Mouse (Mus musculus): ENCODE results near the gene Rab4a. TPM values are rescaled to one million over a fixed set of nuclear protein-coding genes. Genes with fewer than 3 reads are reported as not detected.
A peak's percentile ranks its signal among the peaks of the same experiment; 100 is the strongest.

Gene Rab4a
- polyA plus RNA-seq, 1 experiment from 2014 or later: 64.0 TPM

DNA sequence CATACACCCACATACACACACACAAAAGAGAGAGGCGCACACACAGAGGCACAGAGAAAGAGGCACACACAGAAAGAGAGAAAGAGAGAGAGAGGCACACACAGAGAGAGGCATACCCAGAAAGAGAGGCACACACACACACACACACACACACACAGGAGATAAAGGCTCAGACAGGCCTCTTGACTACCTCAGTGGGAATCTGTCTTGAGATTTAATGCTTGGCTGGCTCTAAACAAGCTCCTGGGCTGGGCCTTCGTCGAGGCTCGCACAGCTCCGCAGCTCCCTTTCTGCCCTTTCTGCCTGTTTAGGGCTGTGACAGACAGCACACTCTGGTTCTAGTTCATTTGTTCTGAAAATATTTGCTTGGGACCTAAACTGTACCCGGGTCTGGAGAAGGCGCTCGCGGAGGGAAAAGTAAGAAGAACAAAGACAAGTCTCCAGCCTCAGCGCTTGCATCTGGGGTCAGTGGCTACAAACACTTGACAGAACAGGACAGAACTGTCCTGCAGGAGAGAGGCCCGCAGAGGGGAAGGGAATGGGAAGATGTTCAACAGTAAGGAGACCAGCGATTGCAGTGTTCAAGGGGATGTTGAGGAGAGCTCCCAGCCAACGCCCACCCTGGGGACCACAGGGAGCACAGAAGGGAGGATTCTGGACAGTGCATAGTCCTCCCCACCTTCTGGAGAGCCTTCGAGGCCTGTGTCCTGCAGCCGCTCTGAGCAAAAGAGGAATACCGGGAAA is 14.5 kb upstream of the Rab4a start:
- Histone ChIP-seq H3K4me1 (replicated peaks) (peaks cover 7% of the 10 kb centered on the region; the same call in 1 of the 2 replicates), H3K9ac (replicated peaks) (0 out of 2 replicates have a peak overlapping the region, but pooled peaks have one; percentile 1), H3K9me3 (no peaks in the 10 kb centered on the region), H3K27ac (peak overlapping the region; percentile 54), H3K4me2 (replicated peaks) (no peak overlapping the region), H3K27me3 (no peaks in the 10 kb centered on the region), H3K4me3 (replicated peaks) (no peak overlapping the region), H3K36me3 (no peaks in the 10 kb centered on the region)
- peak; percentile 63 for ATAC-seq
- WGBS: 23% methylated on average over 16 of the region's 16 CpGs

DNA sequence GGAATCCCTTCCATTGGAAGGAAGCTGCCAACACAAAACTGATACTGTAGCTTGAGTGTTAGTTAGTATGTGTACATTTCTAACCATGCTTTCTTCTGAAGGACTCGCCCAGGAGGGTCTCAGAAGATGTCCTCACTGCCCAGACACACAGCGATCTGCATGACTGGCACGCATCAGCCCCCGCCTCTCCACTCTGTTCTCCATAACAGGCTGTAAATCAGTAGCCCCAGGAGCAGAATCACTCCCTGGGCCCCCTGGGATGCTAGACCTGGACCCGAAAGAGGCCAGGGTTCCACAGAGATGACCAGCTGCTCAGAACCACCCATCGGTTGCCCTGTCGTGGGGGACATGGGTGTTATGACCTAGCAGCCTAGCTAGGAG is 13.9 kb upstream of the Rab4a start:
- WGBS: 61% methylated on average over 7 of the region's 7 CpGs
- no peak overlapping the region for H3K9ac ChIP-seq (replicated peaks)
- peak overlapping the region; percentile 54 for H3K27ac ChIP-seq
- H3K9me3 ChIP-seq: no peaks in the 10 kb centered on the region
- no peaks in the 10 kb centered on the region for H3K36me3 ChIP-seq
- ATAC-seq: no peak
- peaks cover 7% of the 10 kb centered on the region; the same call in 1 of the 2 replicates for H3K4me1 ChIP-seq (replicated peaks)
- no peak overlapping the region for H3K4me2 ChIP-seq (replicated peaks)
- H3K27me3 ChIP-seq: no peaks in the 10 kb centered on the region
- no peak overlapping the region for H3K4me3 ChIP-seq (replicated peaks)

DNA sequence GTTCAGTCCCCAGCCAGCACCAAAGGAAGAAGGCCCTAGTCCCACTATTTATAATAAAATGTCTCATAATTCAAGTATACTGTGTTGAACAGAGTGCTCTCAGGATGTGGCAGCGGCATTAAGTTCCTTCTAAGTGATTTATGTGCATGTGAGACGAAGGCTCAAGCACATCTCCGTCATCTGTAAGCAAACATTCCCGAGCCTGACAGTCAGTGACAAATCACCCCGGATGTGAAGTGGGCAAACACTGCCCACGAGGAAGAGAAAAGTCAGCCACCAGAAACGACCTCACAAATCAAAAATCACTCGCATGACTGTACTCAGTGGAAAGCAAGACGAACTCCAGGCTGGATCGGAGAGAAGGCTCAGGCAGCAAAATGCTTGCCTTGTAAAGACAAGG is 11.9 kb upstream of the Rab4a start:
- Histone ChIP-seq H3K4me3 (replicated peaks) (no peak overlapping the region), H3K36me3 (no peaks in the 10 kb centered on the region), H3K9me3 (no peaks in the 10 kb centered on the region), H3K4me2 (replicated peaks) (no peak overlapping the region), H3K9ac (replicated peaks) (no peak overlapping the region), H3K27me3 (no peaks in the 10 kb centered on the region), H3K4me1 (replicated peaks) (peaks cover 7% of the 10 kb centered on the region; the same call in 1 of the 2 replicates), H3K27ac (no peak overlapping the region)
- ATAC-seq: no peak
- 78% methylated on average over 10 of the region's 10 CpGs for WGBS

GRCm38 (mm10) chr8:123794766-123795165 is 11.0 kb upstream of the Rab4a start:
- ATAC-seq: no peak
- no peak overlapping the region for H3K9ac ChIP-seq (replicated peaks)
- 84% methylated on average over 4 of the region's 4 CpGs for WGBS
- H3K4me3 ChIP-seq (replicated peaks): no peak overlapping the region
- no peak overlapping the region for H3K27ac ChIP-seq
- H3K4me1 ChIP-seq (replicated peaks): peaks cover 7% of the 10 kb centered on the region; the same call in 1 of the 2 replicates
- no peaks in the 10 kb centered on the region for H3K27me3 ChIP-seq
- no peaks in the 10 kb centered on the region for H3K36me3 ChIP-seq
- no peak overlapping the region for H3K4me2 ChIP-seq (replicated peaks)
- no peaks in the 10 kb centered on the region for H3K9me3 ChIP-seq

DNA sequence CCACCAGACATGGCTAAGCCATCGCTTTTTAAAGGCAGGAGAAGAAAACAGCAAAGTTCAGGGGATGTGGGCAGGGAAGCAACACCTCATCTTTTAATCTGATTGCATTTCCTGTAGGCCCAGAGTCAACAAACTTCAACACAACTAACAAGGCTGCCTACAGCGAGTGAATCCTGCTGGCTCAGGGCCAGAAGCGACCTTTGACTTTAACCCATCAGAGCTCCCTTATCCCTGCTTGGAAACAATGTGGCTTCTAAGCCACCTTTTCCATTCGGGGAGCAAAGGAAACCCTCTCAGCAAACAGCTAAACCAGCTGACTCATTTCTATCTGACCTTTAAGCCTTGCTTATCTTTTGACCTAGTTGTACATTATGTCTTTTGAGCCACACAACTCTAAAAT is 9.0 kb upstream of the Rab4a start:
- Histone ChIP-seq H3K4me2 (replicated peaks) (no peak overlapping the region), H3K4me3 (replicated peaks) (no peak overlapping the region), H3K27me3 (no peaks in the 10 kb centered on the region), H3K36me3 (no peaks in the 10 kb centered on the region), H3K9ac (replicated peaks) (no peak overlapping the region), H3K4me1 (replicated peaks) (0 out of 2 replicates have a peak, but pooled peaks cover 3% of the 10 kb centered on the region), H3K27ac (no peak overlapping the region), H3K9me3 (no peaks in the 10 kb centered on the region)
- ATAC-seq: no peak
- WGBS: 44% methylated on average over 4 of the region's 4 CpGs

DNA sequence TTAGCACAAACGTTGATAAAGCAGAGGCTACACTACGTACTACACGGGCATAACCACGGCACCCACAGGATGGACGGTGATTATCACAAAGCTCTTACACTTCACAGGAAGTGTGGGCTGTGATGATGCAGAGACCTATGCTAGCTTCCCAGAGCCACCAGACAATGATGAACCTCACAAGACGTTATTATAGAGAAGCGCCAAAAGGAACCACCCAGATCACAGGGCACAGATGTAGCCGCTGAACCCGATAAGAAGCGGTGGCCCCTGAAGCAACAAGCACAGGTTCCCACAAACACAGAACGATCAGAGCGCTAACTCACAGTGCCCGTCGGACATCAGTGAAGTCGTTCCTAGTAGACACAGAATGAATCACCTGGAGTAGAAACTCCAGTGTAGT is 7.9 kb upstream of the Rab4a start:
- no peaks in the 10 kb centered on the region for H3K27me3 ChIP-seq
- no peak overlapping the region for H3K27ac ChIP-seq
- WGBS: 94% methylated on average over 15 of the region's 15 CpGs
- ATAC-seq: no peak
- H3K9ac ChIP-seq (replicated peaks): no peak overlapping the region
- H3K4me1 ChIP-seq (replicated peaks): no peaks in the 10 kb centered on the region
- no peak overlapping the region for H3K4me3 ChIP-seq (replicated peaks)
- no peaks in the 10 kb centered on the region for H3K9me3 ChIP-seq
- H3K36me3 ChIP-seq: no peaks in the 10 kb centered on the region
- H3K4me2 ChIP-seq (replicated peaks): no peak overlapping the region

GRCm38 (mm10) chr8:123799434-123799833 is 6.4 kb upstream of the Rab4a start:
- Histone ChIP-seq H3K9ac (replicated peaks) (no peak overlapping the region), H3K4me3 (replicated peaks) (no peak overlapping the region)

GRCm38 (mm10) chr8:123799885-123800284 is 5.9 kb upstream of the Rab4a start:
- Histone ChIP-seq H3K4me2 (replicated peaks) (no peak overlapping the region), H3K36me3 (no peaks in the 10 kb centered on the region), H3K9me3 (no peaks in the 10 kb centered on the region), H3K9ac (replicated peaks) (no peak overlapping the region), H3K27ac (no peak overlapping the region), H3K4me1 (replicated peaks) (no peaks in the 10 kb centered on the region), H3K27me3 (no peaks in the 10 kb centered on the region), H3K4me3 (replicated peaks) (no peak overlapping the region)
- no peak for ATAC-seq
- 67% methylated on average over 3 of the region's 3 CpGs for WGBS

More at GRCm38 (mm10) chr8:123799434-123799833, 6.4 kb upstream of the Rab4a start:
- H3K4me1 ChIP-seq (replicated peaks): no peaks in the 10 kb centered on the region
- no peak overlapping the region for H3K4me2 ChIP-seq (replicated peaks)
- H3K27me3 ChIP-seq: no peaks in the 10 kb centered on the region
- no peak for ATAC-seq
- 80% methylated on average over 6 of the region's 6 CpGs for WGBS
- no peak overlapping the region for H3K27ac ChIP-seq
- H3K9me3 ChIP-seq: no peaks in the 10 kb centered on the region
- H3K36me3 ChIP-seq: no peaks in the 10 kb centered on the region

DNA sequence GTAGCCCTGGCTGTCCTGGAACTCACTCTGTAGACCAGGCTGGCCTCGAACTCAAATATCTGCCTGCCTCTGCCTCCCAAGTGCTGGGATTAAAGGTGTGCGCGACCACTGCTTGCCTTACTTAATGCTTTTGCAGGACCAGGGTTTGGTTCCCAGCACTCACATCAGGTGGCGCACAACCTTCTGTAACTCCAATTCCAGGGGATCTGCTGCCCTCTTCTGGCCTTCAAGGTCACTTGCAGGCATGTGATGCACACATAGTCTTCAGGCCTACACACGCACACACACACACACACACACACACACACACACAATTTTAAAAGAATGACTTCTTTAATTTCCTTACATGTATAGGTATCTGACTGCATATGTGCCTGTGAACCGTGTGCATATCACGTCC is 4.9 kb upstream of the Rab4a start:
- Histone ChIP-seq H3K4me1 (replicated peaks) (peaks cover 7% of the 10 kb centered on the region), H3K9ac (replicated peaks) (no peak overlapping the region), H3K27ac (no peak overlapping the region), H3K9me3 (no peaks in the 10 kb centered on the region), H3K4me2 (replicated peaks) (no peak overlapping the region), H3K36me3 (no peaks in the 10 kb centered on the region), H3K4me3 (replicated peaks) (no peak overlapping the region), H3K27me3 (no peaks in the 10 kb centered on the region)
- ATAC-seq: no peak
- WGBS: 97% methylated on average over 7 of the region's 7 CpGs

GRCm38 (mm10) chr8:123801538-123801937 is 4.2 kb upstream of the Rab4a start:
- no peak overlapping the region for H3K4me3 ChIP-seq (replicated peaks)
- H3K27ac ChIP-seq: no peak overlapping the region
- no peak overlapping the region for H3K9ac ChIP-seq (replicated peaks)
- H3K4me2 ChIP-seq (replicated peaks): no peak overlapping the region
- 89% methylated on average over 2 of the region's 2 CpGs for WGBS
- H3K27me3 ChIP-seq: no peaks in the 10 kb centered on the region
- no peaks in the 10 kb centered on the region for H3K36me3 ChIP-seq
- H3K9me3 ChIP-seq: no peaks in the 10 kb centered on the region
- peaks cover 10% of the 10 kb centered on the region for H3K4me1 ChIP-seq (replicated peaks)
- no peak for ATAC-seq

DNA sequence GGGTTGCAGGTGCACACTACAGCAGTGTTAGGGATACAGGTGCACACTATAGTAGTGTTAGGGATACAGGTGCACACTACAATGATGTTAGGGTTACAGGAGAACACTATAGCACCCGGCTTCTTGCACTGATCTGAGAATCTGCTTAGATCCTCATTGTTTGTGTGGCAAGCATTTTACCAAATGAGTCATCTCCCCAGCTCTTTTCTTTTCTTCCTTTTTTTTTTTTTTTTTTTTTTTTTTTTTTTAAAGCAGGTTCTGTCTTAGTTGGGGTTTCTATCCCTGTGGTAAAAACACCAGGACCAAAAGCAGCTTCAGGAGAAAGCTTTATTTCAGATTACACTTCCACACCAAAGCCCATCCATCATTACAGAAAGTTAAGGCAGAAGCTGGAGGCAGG is 2.1 kb upstream of the Rab4a start:
- Histone ChIP-seq H3K9ac (replicated peaks) (no peak overlapping the region), H3K27me3 (no peaks in the 10 kb centered on the region), H3K4me1 (replicated peaks) (peaks cover 29% of the 10 kb centered on the region), H3K4me2 (replicated peaks) (no peak overlapping the region), H3K9me3 (no peaks in the 10 kb centered on the region), H3K4me3 (replicated peaks) (no peak overlapping the region), H3K27ac (no peak overlapping the region), H3K36me3 (no peaks in the 10 kb centered on the region)
- WGBS: 93% methylated on average over 1 of the region's 1 CpGs
- no peak for ATAC-seq

- no peak for ATAC-seq
- no peaks in the 10 kb centered on the region for H3K36me3 ChIP-seq
- H3K4me3 ChIP-seq (replicated peaks): no peak overlapping the region
- 80% methylated on average over 7 of the region's 7 CpGs for WGBS
- H3K9ac ChIP-seq (replicated peaks): no peak overlapping the region
- H3K27me3 ChIP-seq: no peaks in the 10 kb centered on the region
- H3K27ac ChIP-seq: no peak overlapping the region
- H3K4me1 ChIP-seq (replicated peaks): peaks cover 34% of the 10 kb centered on the region
- no peak overlapping the region for H3K4me2 ChIP-seq (replicated peaks)
- no peaks in the 10 kb centered on the region for H3K9me3 ChIP-seq
Measured at GRCm38 (mm10) chr8:123804586-123804985, 1.2 kb upstream of the Rab4a start.
